Mouse (Mus musculus) hindbrain, embryonic 13.5 days (tissue): ENCODE measurements around the gene Nek6. TPM values are rescaled to one million over a fixed set of nuclear protein-coding genes. Genes with fewer than 3 reads are reported as not detected.

Source experiments
- ATAC-seq: fragments of 200-750 bp; cut with Nextera tagmentation; 2 replicates; pipeline ENCODE4 v1.8.0; 2017; ENCODE audit warnings: moderate TSS enrichment; ENCODE audit not compliant: low FRiP score
- H3K27ac ChIP-seq: fragments of 300-500 bp; sonication (generic); 2 replicates; pipeline ENCODE4 v1.5.1; 2015; ENCODE audit warnings: inconsistent platforms, mild to moderate bottlenecking, moderate library complexity
- H3K27me3 ChIP-seq: fragments of 300-500 bp; sonication (generic); 2 replicates; pipeline ENCODE4 v1.6.1; 2015; ENCODE audit warnings: mild to moderate bottlenecking, inconsistent platforms
- H3K36me3 ChIP-seq: fragments of 300-500 bp; sonication (generic); 2 replicates; pipeline ENCODE4 v1.6.1; 2015; ENCODE audit warnings: mild to moderate bottlenecking, inconsistent platforms
- H3K4me1 ChIP-seq: fragments of 300-500 bp; sonication (generic); replicated peaks from 2 replicates; pipeline ENCODE4 v1.6.1; 2015; ENCODE audit warnings: inconsistent platforms
- H3K4me2 ChIP-seq: fragments of 300-500 bp; sonication (generic); 2 replicates; pipeline ENCODE4 v1.6.1; 2015; ENCODE audit warnings: inconsistent platforms, mild to moderate bottlenecking, moderate library complexity
- H3K4me3 ChIP-seq: fragments of 300-500 bp; sonication (generic); 2 replicates; pipeline ENCODE4 v1.5.1; 2015; ENCODE audit warnings: mild to moderate bottlenecking, inconsistent platforms
- H3K9ac ChIP-seq: fragments of 300-500 bp; sonication (generic); 2 replicates; pipeline ENCODE4 v1.6.1; 2015; ENCODE audit warnings: mild to moderate bottlenecking, inconsistent platforms
- H3K9me3 ChIP-seq: fragments of 300-500 bp; sonication (generic); 2 replicates; pipeline ENCODE4 v1.6.1; 2016; ENCODE audit warnings: inconsistent platforms
- WGBS: fragments of 180-500 bp; shearing (Covaris S2); methylation state at CpG from one replicate; pipeline ENCODE4 v1.1.7; 2015; 5-methylcytosine and 5-hydroxymethylcytosine counted together
- polyA plus RNA-seq: library from polyadenylated mRNA; unstranded; fragments of >200 nt; fragmentation: Nextera tagmentation; extraction: Ambion mirVana; gene quantifications from 2 replicates; pipeline ENCODE4 v1.2.1, GENCODE M21; 2015

The Nek6 gene
- 57.3 and 58.0 TPM in 2 replicates for polyA plus RNA-seq

- ATAC-seq: peak; percentile 70
- under 1% methylated on average over 61 of the region's 90 CpGs for WGBS
- Histone ChIP-seq H3K4me3 (peak within 1 kb of the TSS; percentile 75), H3K27me3 (0 out of 2 replicates have a peak, but pooled peaks cover 3% of the 10 kb centered on the region), H3K9ac (peak within 1 kb of the TSS; percentile 88), H3K4me1 (peaks cover 44% of the 10 kb centered on the region), H3K4me2 (peak within 1 kb of the TSS; percentile 72), H3K27ac (peak within 1 kb of the TSS; percentile 80), H3K9me3 (no peaks in the 10 kb centered on the region), H3K36me3 (no peaks in the 10 kb centered on the region)
Measured at GRCm38 (mm10) chr2:38511487-38512307, at the start of gene Nek6. Gene Nek6 (plus strand): TSS chr2:38511643.

DNA sequence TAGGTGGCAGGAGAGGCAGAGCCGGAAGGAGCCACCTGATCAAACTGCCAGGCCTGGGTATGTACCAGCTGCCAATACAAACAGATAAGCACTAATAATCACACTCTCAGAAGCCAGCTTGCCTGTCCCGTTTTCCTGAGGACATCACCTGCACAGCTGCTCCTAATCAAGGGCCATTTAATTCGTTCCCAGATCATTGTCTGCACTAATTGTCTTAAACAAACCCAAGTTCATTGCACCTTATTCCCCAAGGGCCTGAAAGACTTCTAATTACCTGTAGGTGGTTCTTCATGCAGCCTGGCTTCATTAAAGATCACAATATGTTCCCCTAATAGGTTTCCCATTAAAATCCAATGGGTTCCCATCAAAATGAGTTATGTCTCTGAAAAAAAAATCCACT, 49.1 kb upstream of the Nek6 start:
- Histone ChIP-seq H3K36me3 (no peaks in the 10 kb centered on the region), H3K9ac (no peak overlapping the region), H3K4me1 (peaks cover 14% of the 10 kb centered on the region), H3K4me3 (no peak overlapping the region), H3K4me2 (no peak overlapping the region), H3K27me3 (peaks cover 5% of the 10 kb centered on the region; the same call in 1 of the 2 replicates), H3K27ac (no peak overlapping the region), H3K9me3 (no peaks in the 10 kb centered on the region)
- ATAC-seq: no peak
- WGBS: 62% methylated on average over 3 of the region's 3 CpGs

- H3K4me1 ChIP-seq: no peaks in the 10 kb centered on the region
- H3K27me3 ChIP-seq: peaks cover 5% of the 10 kb centered on the region; the same call in 1 of the 2 replicates
- H3K27ac ChIP-seq: no peak overlapping the region
- no peak overlapping the region for H3K4me2 ChIP-seq
- H3K9me3 ChIP-seq: no peaks in the 10 kb centered on the region
- no peaks in the 10 kb centered on the region for H3K36me3 ChIP-seq
- ATAC-seq: no peak
- no peak overlapping the region for H3K4me3 ChIP-seq
- no peak overlapping the region for H3K9ac ChIP-seq
- 88% methylated on average over 4 of the region's 4 CpGs for WGBS
Measured at GRCm38 (mm10) chr2:38468845-38469244, 42.6 kb upstream of the Nek6 start.

- H3K36me3 ChIP-seq: no peaks in the 10 kb centered on the region
- peaks cover 2% of the 10 kb centered on the region; the same call in 1 of the 2 replicates for H3K27me3 ChIP-seq
- no peak overlapping the region for H3K9ac ChIP-seq
- WGBS: 86% methylated on average over 5 of the region's 5 CpGs
- no peak for ATAC-seq
- H3K27ac ChIP-seq: no peak overlapping the region
- H3K4me2 ChIP-seq: no peak overlapping the region
- no peak overlapping the region for H3K4me3 ChIP-seq
- no peaks in the 10 kb centered on the region for H3K9me3 ChIP-seq
- H3K4me1 ChIP-seq: peaks cover under 1% of the 10 kb centered on the region; the same call in 1 of the 2 replicates
Measured at GRCm38 (mm10) chr2:38471745-38472144, 39.7 kb upstream of the Nek6 start.

- Histone ChIP-seq H3K36me3 (no peaks in the 10 kb centered on the region), H3K4me1 (peaks cover 6% of the 10 kb centered on the region), H3K9ac (no peak overlapping the region), H3K27me3 (no peaks in the 10 kb centered on the region), H3K9me3 (no peaks in the 10 kb centered on the region), H3K4me2 (no peak overlapping the region), H3K4me3 (no peak overlapping the region), H3K27ac (no peak overlapping the region)
- ATAC-seq: no peak
Measured at GRCm38 (mm10) chr2:38472829-38473228, 38.6 kb upstream of the Nek6 start.

- no peaks in the 10 kb centered on the region for H3K36me3 ChIP-seq
- WGBS: 66% methylated on average over 9 of the region's 9 CpGs
- H3K4me2 ChIP-seq: no peak overlapping the region
- peaks cover 6% of the 10 kb centered on the region for H3K4me1 ChIP-seq
- no peaks in the 10 kb centered on the region for H3K27me3 ChIP-seq
- no peak overlapping the region for H3K4me3 ChIP-seq
- ATAC-seq: peak; percentile 25; the same call in 1 of the 2 replicates
- peak overlapping the region; percentile 58 for H3K27ac ChIP-seq
- no peaks in the 10 kb centered on the region for H3K9me3 ChIP-seq
- H3K9ac ChIP-seq: no peak overlapping the region
Measured at GRCm38 (mm10) chr2:38476871-38477496, 34.5 kb upstream of the Nek6 start.

- no peak overlapping the region for H3K9ac ChIP-seq
- H3K4me3 ChIP-seq: no peak overlapping the region
- no peak overlapping the region for H3K4me2 ChIP-seq
- H3K27me3 ChIP-seq: no peaks in the 10 kb centered on the region
- no peaks in the 10 kb centered on the region for H3K9me3 ChIP-seq
- no peak overlapping the region for H3K27ac ChIP-seq
- WGBS: 76% methylated on average over 9 of the region's 9 CpGs
- peaks cover 6% of the 10 kb centered on the region for H3K4me1 ChIP-seq
- H3K36me3 ChIP-seq: no peaks in the 10 kb centered on the region
- peak; percentile 71; the same call in 1 of the 2 replicates for ATAC-seq
Measured at GRCm38 (mm10) chr2:38477497-38477873, 34.0 kb upstream of the Nek6 start.

- no peaks in the 10 kb centered on the region for H3K36me3 ChIP-seq
- no peak overlapping the region for H3K9ac ChIP-seq
- no peaks in the 10 kb centered on the region for H3K27me3 ChIP-seq
- H3K4me1 ChIP-seq: peaks cover 6% of the 10 kb centered on the region
- H3K9me3 ChIP-seq: no peaks in the 10 kb centered on the region
- ATAC-seq: no peak
- H3K27ac ChIP-seq: no peak overlapping the region
- WGBS: 95% methylated on average over 4 of the region's 4 CpGs
- no peak overlapping the region for H3K4me3 ChIP-seq
- H3K4me2 ChIP-seq: no peak overlapping the region
Measured at GRCm38 (mm10) chr2:38478683-38479082, 32.8 kb upstream of the Nek6 start.

GRCm38 (mm10) chr2:38479541-38479940, 31.9 kb upstream of the Nek6 start:
- H3K27me3 ChIP-seq: no peaks in the 10 kb centered on the region
- no peak overlapping the region for H3K27ac ChIP-seq
- no peak overlapping the region for H3K9ac ChIP-seq
- no peaks in the 10 kb centered on the region for H3K36me3 ChIP-seq
- no peaks in the 10 kb centered on the region for H3K9me3 ChIP-seq
- H3K4me3 ChIP-seq: no peak overlapping the region
- WGBS: 78% methylated on average over 3 of the region's 3 CpGs
- no peak for ATAC-seq
- peaks cover 6% of the 10 kb centered on the region for H3K4me1 ChIP-seq
- no peak overlapping the region for H3K4me2 ChIP-seq

- no peaks in the 10 kb centered on the region for H3K9me3 ChIP-seq
- H3K4me3 ChIP-seq: no peak overlapping the region
- H3K27ac ChIP-seq: no peak overlapping the region
- H3K9ac ChIP-seq: no peak overlapping the region
- ATAC-seq: no peak
- no peaks in the 10 kb centered on the region for H3K27me3 ChIP-seq
- H3K4me1 ChIP-seq: peaks cover 11% of the 10 kb centered on the region
- no peaks in the 10 kb centered on the region for H3K36me3 ChIP-seq
- no peak overlapping the region for H3K4me2 ChIP-seq
- WGBS: 83% methylated on average over 6 of the region's 6 CpGs
Measured at GRCm38 (mm10) chr2:38481166-38481778, 30.2 kb upstream of the Nek6 start.

DNA sequence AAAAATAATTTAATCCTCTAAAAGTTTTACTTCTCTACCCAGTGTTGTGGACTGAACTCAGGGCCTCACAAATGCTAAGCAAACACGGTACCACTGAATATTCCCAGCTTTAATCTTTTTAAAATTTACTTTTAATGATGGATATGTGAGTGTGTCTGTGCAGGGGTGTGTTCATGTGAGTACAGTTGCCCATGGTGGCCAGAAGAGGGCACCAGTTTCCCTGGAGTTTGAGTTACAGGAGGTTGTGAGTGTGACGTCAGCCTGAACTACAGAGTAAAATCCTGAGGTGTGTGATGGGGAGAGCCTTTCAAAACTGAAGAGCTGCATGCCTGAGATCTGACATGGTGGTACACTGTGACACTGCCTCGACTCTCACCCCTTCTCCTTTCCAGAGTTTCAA, 29.3 kb upstream of the Nek6 start:
- Histone ChIP-seq H3K9me3 (no peaks in the 10 kb centered on the region), H3K27me3 (no peaks in the 10 kb centered on the region), H3K27ac (no peak overlapping the region), H3K4me3 (no peak overlapping the region), H3K9ac (no peak overlapping the region), H3K36me3 (no peaks in the 10 kb centered on the region), H3K4me1 (peaks cover 6% of the 10 kb centered on the region), H3K4me2 (no peak overlapping the region)
- ATAC-seq: no peak
- 86% methylated on average over 3 of the region's 3 CpGs for WGBS

DNA sequence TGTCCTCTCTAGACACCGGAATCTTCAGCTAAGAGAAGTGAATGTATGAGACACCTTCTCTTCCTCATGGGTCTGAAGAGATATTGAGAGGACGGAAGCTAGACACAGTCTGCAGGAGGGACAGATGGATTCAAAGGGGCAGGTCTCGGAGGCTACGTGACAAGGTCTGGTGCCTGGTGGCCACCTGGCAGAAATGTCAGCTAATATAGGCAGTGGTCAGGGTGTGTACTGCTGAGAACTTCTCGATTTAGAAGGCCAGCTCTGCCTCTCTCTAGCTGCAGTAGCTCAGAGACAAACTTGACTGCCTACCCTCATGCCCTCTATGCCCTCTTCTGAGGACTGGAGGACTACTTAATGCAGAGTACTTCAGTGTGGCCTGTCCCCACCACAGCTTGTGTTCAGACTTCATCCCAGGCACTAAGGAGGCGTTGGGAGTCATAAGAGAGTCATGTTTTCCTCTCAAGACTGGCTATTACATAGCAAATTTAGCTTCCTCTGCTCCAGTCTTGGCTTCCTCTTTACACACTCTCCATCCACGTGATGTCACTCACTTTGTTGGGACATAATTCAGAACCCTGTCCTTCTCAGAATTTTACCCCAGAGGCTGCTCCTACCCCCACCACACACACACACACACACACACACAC, 28.3 kb upstream of the Nek6 start:
- no peak for ATAC-seq

More for the DNA sequence above, 28.3 kb upstream of the Nek6 start:
- Histone ChIP-seq H3K27ac (no peak overlapping the region), H3K36me3 (no peaks in the 10 kb centered on the region), H3K4me1 (0 out of 2 replicates have a peak, but pooled peaks cover 4% of the 10 kb centered on the region), H3K9me3 (no peaks in the 10 kb centered on the region), H3K4me3 (no peak overlapping the region), H3K9ac (no peak overlapping the region), H3K27me3 (no peaks in the 10 kb centered on the region), H3K4me2 (no peak overlapping the region)
- 90% methylated on average over 7 of the region's 7 CpGs for WGBS
